Mouse (Mus musculus) B cell, adult 2 months (primary cell): ENCODE results near the gene Cdc42bpa.

Source experiments
- DNase-seq, 2 experiments: peaks; one replicate each; pipeline ENCODE4 v3.0.0; 2022

Cdc42bpa gene

DNA sequence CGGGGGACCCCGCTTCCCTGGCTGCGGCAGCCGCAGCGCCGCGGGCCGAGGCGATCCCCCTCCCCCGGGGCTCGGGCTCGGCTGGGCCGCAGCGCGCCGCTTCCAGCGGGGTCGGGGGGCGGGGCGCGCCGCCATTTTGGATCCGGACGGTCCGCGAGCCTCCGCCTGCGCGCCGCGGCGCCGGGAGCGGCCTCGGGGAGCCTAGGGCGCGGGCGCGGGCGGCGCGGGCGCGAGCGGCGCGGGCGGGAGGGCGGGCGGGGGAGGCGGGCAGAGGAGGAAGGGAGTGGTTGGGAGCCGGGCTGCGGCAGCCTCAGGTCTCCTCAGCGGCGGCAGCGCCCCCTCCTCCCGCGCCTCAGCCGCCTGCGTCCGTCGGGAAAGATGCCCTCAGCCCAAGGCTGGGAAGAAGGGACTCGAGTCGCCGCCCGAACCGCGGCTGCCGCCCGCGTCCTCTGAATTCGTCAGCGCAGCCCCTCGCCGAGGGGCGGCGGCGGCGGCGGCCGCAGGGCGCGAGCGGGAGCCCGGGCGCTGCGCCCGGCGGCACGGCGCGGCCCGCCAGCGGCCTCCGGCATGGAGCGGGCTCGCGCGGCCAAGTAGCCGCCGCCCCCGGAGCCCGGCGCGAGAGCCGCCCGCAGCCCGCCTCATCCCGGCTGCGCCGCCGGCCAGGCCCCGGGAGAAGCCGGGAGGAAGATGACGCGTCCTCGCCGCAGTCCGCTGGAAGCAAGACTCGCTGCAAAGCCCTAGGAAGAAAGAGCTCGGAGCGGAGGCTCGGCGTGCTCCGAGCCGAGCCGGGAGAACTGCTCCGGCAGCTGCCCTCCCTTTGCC lies at the start of gene Cdc42bpa:
TSS of gene Cdc42bpa (plus strand) at position 752 of the 822 bp plus-strand sequence.
- peak; percentile 48 to 58 for DNase-seq

DNA sequence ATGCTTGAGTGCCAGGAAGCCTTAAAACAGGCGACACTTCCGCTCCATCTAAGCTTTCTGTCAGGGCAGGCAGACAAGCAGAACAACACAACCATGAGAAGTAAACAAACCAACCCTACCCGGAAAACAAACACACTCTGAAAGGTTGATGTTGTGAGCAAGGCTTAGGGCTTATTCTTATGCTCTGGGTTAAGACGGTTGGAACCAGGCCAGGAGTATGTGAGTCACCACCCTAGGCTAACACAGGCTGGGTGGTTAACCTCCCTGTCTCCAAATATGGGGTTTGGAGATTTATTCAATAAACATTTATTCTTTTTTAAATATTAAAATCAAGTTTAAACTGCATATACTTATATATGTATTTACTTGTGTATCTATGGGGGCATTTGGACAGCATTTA lies 46.8 kb upstream of the Cdc42bpa start:
- no peak for DNase-seq

DNA sequence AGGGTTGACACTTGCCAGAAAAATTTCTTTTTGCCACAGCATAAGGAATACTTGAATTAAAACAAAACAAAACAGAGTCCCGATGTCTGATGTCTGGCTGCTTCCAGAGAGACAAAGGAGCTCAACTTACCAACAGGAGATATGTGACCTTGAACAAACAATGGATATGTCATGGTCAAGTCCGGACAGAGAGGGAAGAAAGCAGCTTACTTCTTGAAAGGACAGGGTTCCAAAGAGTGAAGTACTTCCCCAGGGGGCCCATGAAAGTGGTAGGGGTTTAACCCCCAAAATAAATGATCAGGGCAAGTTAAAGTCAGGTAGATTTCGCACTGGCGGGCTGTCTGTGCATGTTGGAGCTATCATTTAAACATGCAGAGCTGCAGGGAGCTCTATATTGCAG lies 43.2 kb upstream of the Cdc42bpa start:
- DNase-seq: no peak

DNA sequence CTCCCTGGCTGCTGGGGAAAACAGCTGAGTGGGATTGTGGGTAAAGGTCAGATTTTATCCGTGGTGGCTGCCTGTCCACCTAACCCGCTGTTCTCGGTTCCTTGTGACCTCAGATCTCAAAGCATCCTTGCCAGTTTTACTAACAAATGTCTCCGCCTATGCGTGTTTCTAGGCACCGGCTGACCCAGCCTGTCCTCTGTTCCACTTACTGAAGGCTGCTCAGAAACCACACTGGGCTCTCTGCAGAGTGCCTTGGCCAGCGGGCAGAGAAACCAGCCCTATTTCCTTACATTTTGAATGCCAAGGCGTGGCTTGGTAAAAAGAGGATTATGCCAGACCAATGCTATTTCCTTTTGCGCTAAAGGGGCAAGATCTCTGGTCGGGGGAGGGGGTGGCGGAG lies 42.8 kb upstream of the Cdc42bpa start:
- DNase-seq: no peak

DNA sequence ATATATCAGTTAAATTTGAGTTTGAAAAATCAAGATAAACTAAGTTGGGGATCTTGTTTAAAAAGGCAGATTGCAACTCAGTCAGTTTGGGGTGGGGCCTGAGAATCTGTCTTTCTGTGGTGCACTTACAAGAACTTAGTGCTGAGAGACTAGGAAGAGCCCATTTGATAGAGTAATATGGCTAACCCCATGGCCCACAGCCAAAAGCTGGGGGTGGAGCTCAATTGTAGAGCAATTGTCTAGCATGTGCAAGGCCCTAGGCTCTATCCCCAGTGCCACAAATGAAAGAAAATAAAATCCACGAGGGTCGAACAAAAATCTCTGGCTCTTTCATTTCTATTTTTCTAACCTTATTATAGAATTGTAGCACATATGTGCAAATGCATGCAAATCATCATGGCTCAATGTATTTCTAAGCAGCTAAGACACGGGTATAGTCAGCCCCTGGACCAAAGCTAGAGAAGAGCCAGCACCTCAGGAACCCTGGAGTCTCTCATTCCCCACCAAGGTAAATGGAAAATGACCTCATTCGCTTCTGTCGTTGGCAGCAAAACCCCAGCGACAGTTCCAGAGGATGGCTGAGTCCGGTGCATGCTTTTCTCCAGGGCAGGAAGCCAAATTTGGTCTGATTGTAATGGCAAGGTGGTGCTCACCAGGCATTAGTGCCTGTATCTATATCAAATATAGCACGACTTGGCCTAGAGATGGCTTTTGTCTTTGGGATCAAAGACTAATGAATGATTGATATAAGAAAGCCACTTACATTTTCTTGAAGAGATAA lies 40.4 kb upstream of the Cdc42bpa start:
- DNase-seq: no peak

DNA sequence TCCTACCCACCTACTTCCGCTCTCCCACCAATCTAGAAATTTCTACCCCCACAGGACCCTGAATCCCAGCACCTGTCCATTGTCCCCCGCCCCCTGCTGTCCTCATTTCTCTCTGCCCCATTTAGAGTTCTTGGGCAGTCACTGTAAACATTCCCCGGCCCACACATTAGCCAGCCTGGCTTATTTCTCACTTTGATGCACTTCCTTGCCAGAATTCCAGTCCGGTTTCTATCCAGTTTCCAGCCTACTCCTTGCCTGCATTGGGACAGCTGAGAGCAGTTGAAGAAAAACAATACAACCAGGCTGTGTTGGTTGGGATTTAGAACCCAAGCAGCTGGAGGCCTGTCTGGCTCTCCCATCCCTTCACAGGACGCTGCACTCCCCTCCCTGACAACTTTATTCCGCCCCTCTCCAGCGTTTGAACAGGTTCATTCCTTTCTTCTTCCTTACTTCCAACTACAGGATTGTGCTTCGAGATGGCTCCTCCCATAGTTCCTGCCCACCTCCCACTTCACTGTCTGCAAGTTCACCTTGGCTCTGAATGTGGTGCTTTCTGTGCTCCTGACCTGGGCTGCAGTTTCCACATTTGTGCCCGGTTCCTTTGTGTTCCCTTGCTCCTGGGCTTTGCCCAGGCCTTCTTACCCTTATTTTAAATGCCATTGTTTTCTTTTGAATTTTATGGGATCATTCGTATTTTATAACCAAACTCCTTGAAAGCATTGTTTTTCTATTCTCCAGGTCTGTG lies 36.4 kb upstream of the Cdc42bpa start:
- DNase-seq: no peak

DNA sequence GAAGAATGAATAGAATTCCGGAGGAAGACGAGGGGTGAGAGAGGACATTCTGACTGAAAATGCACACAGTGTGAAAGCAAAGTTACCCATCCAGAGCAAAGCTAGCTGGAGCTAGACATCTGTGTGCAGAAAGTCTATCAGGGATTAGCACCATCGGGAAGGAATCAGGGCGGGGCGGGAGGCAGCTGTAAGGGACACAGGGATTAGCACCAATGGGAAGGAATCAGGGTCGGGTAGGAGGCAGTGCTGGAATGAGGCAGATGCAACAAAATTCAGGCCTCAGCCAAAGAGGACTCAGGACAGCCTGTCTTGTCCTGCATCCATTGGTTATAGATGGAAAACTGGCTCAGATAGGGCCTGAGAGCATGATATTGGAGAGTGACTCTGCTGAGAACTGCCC lies 34.0 kb upstream of the Cdc42bpa start:
- no peak for DNase-seq

DNA sequence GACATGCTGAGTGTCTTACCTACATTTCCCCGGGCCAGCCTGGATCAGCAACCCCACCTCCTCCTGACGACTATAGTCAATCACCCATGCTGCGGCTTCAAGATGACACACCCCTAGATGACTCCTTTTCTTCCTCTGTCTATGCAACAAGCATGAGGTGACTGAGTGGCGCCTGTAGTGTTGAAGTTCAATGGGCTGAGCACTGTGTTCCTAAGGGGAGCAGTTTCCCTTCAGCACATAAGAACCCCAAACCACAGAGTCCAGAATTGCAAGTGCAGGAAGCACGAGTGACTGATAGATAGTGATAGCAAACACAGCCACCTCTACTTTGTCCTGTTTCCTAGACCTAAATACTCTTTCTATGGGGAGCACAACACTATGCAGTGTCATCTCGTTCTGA lies 33.2 kb upstream of the Cdc42bpa start:
- no peak for DNase-seq

DNA sequence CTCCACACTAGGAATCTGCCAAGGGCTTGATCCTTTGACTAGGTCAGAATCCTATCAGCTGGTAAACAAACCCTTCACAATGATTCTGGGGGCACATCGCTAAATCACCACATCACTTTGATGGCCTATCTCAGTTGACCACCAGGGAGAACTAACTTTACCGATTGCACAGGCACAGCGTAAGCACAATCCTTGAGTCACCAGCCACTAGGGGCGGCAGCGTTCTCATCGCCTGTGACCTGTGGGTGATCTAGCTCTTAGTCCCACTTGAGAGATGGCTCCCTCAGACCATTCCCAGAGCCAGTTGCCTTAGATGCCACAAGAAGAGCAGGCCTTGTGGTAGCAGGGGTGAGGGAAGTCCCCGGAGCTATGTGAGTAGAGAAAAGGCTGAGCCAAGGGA lies 31.4 kb upstream of the Cdc42bpa start:
- DNase-seq: no peak

DNA sequence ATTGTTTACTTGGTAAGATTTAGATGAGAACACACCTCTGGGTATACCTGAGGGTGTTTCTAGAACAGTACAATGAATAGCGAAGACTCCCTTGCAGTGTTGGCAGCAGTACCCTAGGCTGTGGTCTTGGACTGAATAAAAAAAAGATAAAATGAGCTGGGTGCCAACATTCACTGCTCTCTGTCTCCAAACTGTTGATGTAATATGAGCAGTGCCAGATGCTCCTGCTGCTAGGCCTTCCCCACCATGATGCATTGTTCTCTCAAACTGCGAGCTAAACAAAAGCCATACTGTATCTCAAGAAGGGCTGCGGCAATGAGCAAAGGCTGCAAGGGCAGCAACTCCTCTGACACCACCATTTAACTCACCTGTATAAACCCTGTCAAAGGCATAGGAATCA lies 29.0 kb upstream of the Cdc42bpa start:
- no peak for DNase-seq

DNA sequence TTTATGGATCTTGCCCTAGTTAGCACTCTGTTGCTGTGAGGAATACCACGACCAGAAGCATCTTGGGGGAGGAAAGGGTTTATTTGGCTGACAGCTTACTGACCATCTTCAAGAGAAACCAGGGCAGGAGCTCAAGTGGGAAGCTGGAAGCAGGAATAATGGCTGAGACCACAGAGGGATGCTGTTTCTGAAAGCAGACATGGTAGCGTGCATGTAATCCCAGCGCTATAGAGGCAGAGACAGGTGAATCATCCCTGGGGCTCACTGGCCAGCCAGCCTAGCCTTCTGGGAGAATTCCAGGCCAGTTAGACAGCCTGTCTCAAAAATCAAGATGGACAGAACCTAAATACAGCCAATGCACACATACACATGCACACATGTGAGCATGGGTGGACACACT lies 26.2 kb upstream of the Cdc42bpa start:
- no peak for DNase-seq

DNA sequence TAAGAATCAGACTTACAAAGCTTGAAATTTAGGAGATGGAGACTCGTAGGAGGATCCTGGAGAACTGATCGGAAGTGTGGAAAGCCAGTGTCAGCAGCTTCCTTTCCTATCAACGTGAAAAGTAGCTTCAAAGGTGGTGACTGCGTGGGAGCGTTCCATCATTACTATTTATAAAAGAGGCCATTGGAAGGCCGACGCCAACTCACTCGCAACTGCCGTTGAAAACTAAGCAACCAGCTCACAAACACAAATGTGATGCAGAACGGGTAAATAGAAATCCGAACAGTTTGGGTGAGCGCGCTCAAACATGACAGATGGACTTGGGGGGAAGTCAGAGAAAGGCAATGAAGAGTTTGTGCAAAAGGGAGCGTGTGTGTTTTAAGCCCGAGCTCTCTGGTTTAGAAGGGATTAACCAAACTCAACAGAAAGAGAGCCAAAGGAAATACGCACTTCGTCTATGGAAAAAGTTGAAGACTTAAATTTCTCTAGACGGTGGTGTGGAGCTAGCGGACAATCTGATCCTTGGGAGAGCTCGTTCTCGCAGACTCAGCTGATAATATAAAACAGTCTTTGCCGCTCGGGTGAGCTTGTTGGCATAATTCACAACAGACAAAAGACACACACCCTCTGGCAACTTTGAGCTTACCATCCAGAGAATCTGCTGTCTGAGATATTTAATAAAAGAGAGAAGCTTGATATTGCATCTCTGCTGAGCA lies 20.0 kb upstream of the Cdc42bpa start:
- DNase-seq: no peak

DNA sequence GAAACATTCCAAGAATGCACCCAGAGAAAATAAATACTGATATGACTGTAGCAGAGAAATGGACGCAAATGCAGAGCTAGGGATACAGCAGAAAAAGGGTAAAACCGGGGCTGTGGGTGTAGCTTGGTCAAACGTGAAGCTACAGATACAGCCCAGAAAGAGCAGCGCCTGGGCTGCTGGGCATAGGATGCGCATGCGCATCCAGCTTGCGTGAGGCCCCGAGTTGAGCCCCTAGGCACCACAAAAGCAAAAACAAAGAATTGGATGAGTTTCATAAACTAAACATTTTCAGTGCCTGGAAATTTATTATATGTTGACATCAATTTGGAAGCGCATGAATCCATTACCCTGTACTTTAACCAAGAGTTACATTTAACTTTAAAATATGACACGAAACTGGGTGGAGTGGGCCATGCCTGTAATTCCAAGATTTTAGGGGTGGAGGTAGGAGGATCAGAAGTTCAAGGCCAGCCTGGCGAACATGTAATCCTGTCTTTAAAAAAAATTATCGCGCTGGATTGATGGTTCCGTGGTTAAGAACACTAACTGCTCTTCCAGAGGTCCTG lies 19.4 kb upstream of the Cdc42bpa start:
- DNase-seq: no peak

DNA sequence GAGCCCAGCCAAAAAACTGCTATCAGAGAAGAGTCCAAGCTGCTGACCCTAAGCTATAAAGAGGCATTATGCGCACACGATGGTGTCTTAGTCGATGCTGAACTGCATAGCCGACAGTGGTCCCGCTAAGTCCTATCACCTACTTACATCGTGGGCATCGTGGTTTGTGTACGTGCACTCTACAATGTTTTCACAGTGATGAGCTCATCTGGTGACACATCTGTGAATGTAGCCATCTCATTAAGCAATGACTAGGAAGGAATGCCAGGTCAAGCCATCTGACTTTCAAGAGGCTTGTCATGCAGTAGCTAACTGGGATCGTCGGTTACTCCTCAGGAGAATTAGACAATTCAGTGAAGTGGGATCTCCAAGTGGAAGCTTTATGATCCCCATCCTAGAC lies 15.3 kb upstream of the Cdc42bpa start:
- no peak for DNase-seq

DNA sequence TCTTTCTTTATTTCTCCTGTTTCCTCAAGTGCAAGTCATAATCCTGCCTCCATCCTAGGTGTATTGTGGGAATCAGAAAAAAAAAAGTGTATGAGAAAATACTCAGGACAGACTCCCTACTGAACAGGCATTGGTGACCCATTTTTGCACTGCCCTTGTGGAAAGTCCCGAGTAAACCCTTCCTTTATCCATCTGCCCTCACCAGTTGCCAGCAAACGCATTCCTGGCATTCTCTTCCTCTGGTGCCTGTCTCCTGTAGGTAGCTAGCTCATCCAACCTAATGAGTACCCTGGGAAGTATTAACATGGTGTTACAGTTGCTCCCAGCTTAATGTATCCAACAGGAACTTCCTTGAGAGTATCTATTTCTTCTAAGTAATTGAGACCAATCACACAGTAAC lies 13.7 kb upstream of the Cdc42bpa start:
- DNase-seq: no peak

DNA sequence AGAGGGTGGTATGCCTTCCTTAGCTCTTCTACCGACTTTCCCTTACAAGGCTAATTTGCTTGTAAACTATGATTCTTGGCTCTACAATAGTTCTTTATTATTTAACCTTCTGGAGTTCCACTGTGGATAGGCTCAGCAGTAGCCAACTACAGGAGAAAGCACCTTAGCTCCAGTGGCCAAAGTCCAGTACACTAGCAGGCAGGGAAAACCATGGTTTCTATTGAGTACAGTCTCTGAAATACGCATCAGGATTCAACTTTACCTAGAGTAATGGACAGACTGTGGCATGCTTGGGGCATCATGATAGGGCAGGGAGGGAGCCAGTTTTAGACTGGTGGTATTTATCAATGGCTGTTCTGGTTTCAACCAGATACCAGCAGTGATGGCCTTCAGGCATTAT lies 12.6 kb upstream of the Cdc42bpa start:
- DNase-seq: no peak

DNA sequence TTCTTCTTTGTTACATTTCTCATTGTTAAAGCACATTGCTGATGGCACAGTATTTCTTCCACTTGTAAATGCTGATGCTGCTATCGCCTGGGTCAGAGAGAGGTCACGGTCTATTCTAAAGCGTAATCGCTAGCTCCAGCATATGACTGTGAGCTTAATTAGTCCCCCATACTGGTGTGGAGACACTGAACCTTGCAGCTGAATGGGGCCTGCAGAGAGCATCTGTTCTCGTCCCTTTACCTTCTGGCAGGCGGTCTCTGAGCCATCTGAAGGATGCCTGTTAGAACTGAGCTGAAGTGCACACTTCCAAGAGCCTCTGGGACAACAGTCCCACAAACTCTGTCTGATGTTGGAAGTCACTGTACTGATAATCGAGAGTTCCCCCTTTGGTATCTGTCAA lies 8.7 kb upstream of the Cdc42bpa start:
- no peak for DNase-seq

DNA sequence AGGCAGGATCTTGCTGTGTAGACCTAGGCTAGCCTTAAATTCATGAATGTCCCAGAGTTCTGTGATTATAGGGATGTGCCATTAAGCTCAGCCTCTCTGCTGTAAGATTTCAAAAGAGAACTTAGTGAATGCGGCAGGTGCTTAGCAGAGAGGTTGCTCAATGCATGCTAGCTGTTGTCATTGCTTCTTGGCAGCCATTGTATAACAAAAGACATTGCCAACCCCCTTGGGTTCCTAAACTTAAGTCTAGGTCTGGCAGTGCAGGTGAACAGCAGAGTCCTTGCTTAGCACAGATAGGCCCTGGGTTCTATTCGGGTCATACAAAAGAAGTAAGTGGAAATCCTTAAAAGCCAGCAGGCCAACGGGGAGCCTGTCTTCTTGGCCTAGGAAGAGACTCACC lies 7.0 kb upstream of the Cdc42bpa start:
- no peak for DNase-seq

DNA sequence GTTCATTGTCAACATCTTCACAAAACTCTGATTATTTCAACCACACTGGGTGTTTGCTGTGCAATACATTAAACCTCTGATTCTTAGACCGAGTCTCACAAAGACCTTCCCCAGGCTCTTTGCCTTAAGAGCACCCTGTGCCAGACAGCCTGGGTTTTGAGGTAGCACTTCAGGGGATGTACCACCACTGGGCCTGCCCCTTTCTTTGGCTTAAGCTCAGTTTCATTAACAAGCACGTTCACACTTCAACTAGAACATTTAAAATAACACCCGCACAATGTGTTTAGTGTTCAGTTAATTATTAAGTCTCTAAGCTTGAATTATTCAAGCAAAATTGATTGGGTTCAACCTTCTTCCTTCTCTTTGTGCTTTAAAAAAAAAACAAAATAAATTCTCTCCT lies 2.8 kb upstream of the Cdc42bpa start:
- DNase-seq: no peak

DNA sequence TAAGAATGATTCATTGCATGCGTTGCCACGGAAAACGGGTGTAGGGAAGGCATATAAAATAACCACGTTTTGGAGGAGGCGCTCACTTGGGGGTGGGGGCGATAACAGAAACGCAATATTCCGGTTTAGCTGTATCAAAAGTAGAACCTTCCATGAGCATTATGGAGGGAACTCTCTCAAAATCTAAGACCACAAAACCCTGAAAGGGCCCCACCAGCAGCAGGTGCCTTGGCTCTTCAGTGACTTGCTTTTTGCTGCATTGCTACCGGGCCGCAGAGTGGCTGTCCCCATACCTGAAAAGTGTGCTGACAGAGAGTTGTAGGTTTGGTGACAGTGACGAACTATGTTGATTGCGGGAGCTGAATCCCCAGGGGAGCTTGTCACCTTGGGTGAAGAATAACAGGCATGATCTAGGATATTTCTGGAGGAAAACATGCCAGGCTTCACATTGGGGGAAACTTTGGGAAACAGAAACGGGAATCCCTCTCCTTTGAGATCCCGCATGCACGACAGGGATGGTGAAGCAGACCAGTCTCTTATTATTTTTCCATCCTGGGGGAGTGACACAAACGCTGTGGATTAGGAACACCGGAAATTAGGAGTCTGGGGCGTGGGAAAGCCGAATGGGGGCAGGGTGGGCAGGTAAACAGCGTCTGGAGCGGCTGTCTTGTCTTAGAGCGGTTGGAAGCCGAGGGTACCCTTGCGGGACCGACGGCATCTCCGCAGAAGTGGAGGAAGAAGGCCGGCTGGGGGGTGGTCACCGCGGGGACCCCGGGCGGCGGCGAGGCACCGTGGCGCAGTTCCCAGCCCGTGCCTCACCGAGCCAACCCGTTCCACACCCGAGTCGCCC lies 1.2 kb upstream of the Cdc42bpa start:
- peak; percentile 26 to 36 for DNase-seq

DNA sequence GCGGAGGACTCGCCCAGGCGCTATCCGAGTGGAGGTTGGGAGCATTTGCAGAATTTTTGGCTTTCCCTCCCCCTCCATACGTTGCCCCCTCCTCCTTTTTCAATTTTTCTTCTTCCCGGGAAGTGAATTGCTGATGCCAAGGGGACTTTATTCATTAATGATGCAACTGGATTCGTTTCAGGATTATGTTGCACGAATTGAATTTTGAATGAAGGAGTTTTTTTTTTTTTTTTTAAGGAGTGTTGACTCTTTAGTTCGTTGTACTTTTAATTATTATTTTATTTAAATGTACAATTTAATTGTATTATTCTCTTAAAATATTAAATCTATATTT lies 238 bp downstream of the Cdc42bpa start:
- DNase-seq: no peak
